Mouse (Mus musculus) T-helper 17 cell (primary cell): ENCODE results near the gene Kif6.

Experiments
- in situ Hi-C, 2 experiments: fragments of 300-600 bp; cut with MboI, MseI; formaldehyde crosslinking; loops; 1 replicate in 1 of 2; 2 replicates in 1 of 2; pipeline ENCODE4 v1.15.1; 2025; ENCODE audit warnings: high pct_unique_total_duplicates in 2 of 2

The Kif6 gene

DNA sequence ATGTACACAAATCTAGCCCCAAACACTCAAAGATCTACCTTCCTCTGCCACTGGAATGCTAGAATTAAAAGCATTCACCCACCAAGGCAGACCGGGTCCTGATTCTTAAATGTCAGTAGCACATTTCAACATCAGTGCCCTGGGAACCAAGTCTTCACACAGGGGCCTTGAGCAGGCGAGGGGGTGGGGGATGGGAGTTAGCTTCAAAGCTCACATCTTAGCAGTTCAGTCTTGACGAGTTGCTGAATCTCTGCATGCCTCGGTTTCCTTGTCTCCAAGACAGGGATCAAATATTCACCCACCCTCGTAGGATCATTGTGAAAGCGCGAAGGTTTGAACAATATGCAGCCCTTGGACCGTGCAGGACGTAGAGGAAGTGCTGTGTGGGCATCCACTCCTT lies 172.4 kb downstream of the Kif6 start:
- in situ Hi-C loops = no loop called here

DNA sequence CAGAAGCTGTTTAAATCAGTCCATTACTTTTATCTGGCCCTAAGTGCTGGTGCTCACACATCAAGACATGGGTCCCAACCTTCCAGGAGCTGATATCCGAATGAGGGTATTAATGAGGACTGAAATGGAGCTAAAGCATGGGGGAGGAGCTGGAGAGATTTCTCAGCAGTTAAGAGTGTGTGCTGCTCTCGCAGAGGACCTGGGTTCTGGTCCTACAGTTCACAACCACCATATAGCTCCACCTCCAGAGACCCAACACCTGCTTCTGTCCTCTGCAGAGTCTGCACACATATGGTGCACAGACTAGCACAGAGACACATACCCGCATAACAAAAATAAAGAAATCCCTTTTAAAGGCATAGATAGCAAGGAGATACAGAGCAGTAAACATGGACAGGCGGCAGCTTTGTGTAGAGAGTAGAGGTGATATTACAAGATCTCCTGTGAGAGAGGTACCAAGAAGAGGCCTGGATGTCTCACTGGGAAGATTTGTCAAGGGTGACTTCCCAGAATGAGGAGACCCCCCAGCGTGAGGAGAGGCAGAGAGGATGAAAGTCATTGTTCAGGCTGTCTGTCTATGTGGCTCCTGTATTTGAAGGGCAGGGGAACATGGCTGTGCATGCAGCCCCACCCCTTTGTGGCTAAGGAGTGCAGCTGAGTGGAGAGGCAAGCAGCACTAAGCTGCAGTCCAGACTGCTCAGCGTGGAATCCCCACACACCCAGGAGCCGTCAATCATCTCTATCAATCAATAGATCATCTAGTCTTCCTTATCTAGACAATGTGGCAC lies 173.4 kb downstream of the Kif6 start:
- in situ Hi-C loops = no loop called here

DNA sequence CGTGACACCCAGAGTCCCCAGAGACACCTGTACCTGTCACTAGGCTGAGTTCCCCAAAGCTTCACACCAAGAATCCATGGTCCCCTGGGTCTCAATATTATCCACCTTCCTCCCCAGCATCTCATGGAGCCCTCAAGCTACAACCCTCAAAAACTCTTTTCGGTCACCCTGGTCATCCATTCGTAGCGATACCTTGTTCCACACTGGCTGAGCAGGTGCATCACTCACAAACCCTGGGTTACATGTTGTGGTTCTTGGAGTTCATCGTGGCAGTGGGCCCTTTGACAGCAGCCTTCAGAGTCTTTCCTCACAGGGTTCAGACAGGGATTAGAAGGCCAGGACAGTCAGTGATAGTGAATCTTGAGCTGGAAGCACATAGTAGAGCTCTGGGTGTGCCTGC lies 176.6 kb downstream of the Kif6 start:
- in situ Hi-C loops = no loop called here

DNA sequence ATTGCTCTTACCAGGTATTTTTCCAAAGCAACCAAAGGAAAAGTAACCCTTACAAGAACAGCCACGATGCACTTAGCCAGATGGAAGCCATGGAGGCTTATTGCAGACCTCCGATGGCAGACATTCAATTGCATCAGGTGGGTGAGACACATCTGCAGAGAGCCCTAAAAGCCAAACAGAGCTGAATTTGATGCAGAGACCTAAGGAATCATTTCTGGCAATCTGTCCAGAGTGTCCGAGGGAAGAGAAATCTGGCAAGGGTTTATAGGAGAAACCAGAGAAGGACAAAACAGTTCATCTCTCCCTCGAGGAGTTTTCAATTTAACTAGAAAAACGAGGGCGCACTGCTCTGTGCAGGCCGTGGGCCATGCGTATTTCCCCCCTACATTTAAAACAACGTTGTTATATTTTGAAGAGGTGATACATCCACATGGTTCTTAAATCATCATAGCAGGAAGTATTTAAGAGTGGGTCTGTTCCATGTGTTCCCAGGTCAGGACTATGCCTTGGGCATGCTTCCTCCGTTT lies 177.3 kb downstream of the Kif6 start:
- in situ Hi-C loops = no loop called here

DNA sequence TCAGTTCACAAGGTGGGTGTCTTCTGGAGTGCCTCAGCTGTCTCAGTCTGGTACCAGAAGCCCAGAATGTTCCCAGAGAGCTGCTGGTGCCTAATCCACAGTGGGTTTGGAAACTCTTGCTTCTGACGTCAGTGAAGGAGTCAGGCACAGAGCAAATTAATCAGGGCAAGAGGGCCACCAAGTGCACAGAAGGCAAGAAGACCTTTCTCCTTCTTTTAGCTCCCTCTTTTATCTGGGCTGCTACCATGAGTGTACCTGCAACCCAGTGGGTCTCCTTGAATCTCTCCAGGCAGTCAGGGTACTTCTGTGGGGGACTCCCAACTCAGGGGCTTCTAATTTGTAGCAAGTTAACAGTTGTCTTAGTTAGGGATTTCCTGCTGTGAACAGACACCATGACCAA lies 178.0 kb downstream of the Kif6 start:
- in situ Hi-C loops = no loop called here

DNA sequence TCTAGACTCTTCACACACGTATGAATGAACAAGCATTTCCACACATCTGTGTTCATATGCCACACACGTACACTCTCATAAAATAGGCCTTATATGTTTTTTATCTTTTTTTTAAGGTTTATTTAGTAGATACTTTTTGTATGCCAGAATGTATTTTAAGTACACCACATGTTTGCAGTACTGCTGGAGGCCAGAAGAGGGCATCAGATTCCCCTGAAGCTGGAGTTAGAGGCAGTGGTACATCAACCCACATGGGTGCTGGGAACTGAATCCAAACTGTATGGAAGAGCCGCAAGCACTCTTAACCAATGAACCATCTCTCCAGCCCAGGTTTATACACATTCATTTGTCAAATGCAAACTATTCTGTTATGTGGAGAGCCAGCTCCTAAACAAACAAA lies 179.0 kb downstream of the Kif6 start:
- in situ Hi-C loops = no loop called here

DNA sequence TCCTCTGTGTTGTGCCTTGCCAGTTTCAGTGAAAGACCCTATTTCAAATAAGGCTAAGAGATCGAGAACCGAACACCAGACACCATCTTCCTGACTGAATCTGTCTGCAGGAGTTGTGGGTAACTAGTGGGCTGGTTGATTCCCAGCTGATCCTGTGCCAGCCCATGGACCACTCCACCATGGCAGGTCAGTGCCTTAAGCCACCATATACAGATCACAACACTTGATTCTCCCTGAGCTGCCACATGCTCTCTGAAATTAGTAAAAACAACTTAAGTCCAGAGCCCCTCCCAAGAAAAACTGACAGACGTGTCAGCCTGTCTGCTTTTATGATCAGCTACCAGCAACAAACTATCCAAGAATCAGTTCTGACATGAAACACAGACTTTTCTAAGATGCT lies 180.3 kb downstream of the Kif6 start:
- in situ Hi-C loops = no loop called here

DNA sequence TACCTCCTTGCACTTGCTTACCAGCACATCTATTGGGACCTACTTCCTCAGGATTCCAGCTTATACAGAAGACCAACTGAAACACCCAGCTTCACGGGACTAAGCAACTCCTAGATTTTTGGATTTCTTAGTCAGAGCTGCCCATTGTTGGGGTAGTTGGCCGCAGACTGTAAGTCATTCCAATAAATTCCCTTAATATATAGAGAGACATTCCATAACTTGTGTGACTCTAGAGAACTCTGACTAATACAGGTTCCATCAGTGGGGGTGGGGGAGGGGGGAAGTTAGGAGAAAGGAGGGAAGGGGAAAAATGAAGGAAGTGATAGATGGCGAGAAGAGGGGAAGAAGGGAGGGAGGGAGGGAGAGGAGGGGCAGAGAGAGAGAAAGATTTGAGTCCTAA lies 181.2 kb downstream of the Kif6 start:
- in situ Hi-C loops = no loop called here

DNA sequence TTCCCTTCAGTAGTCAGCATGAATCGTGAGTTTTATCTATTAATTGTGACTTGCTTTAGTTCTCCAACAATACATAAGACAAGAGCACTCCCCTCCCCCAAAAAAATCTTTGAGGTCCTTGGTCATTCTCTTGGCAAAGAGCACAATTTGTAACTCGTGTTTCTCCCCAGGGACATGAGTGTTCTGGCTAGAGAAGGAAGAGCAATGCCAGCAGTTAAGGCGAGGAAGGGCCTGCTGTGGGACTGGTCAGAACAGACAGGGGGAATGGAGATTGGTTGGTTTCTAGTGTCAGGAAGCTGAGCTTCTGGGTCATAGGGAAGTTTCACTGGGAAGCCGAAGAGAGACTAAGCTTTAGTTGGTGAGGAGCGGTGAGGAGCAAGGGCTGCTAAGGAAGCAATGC lies 184.2 kb downstream of the Kif6 start:
- in situ Hi-C loops = no loop called here

DNA sequence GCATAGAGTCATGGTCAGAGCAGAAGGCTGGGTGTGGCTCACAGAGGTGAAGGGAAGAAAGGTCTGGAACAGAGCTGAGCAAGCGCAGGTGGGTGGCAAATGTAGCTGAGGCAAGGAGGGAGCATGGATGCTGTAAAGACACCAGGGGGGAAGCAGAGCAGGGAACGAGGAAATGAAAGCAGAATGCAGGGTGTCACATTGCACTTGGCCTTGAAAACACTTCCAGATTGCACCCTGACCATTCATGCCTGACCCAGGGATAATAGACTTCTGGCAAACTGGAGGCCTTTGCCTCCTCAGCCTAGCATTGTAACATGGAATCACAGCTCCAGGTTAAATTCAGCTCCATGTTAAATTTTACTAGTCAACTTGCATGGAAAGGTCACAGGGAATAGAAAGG lies 185.2 kb downstream of the Kif6 start:
- in situ Hi-C loops = no loop called here

DNA sequence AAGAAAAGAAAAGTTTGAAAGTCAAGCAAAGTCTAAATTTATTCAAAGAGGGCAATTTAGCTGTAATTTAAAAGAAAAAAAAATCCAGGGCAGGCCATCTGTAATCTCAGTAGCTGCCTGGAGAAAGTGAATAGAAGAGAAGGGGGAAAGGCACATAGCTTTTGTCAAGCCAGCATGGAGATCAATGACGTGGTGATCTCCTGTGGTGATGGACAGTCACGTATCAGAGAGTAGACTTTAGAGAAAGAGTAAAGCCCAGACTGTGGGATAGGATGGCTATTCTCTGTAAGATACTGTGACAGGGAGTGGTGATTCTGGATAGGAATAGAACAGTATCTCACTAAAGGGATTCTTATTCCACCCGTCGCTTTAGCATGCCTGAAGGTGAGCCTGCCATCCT lies 192.5 kb downstream of the Kif6 start:
- in situ Hi-C loops = loop anchor here in 1 of 2 experiments (5.0 kb wide), 1 partner anchor 80 kb away; no protein-coding TSS in a partner anchor

DNA sequence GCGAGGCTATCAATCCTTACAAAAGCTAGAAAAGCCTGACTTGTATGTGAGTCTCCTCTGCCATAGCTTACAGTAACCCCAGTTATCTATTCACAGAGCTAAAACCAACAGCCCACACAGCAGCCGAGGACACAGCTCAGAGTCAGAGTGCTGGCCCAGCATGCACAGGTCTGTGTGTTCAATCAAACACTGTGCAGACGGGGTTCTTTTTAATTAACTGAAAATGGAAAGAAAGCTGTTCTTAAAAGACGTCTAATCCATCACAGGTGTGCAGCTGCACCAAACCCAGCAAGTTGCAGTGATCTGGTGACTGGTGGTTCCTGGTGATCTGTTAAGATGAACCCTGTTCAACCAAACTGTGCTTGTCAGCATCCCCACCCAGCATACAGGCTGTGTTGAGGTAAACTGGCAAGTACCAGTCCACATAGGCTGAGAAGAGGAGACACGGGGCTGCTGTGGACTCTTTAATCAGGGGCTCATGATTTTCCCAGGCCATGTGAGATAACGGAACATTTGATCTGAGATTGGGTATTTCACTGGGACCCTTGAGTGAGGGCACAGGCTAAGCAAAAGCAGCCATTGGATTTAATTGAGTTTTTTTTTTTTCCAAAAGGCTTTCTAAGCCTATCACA lies 193.9 kb downstream of the Kif6 start:
- in situ Hi-C loops = loop anchor here in 1 of 2 experiments (5.0 kb wide), 1 partner anchor 78 kb away; no protein-coding TSS in a partner anchor

DNA sequence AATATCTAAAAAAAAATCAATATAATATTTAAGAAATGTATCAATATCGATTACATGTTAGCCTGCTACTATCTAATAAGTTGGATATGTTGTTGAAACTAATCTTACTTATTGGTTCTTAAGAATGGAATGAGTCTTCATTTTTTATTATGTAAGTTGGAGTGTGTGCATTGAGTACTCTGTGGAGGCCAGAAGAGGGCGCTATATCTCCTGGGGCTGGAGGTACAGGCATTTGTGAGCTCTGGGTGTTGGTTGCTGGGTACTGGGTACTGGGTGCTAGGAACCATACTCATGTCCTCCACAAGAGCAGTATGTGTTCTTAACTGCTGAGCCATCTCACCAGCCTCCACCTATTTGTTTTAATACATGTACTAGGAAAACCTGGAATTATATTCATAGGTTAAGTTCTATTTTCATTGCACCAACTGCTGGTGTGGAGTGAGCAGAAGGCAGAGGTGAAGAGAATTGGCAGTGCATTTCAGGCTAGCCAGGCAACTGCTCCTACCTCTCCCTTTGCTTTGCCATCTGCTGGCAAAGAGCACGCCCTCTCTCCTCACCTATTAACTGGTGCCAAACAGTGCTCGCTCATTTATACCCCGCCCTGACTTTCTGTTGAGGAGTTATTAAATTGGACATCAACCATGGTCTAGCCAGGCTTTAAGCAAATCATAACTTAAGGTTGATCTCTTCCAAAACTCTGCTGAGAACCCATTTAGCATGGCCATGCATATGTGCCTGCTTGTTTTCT lies 199.1 kb downstream of the Kif6 start:
- in situ Hi-C loops = no loop called here

DNA sequence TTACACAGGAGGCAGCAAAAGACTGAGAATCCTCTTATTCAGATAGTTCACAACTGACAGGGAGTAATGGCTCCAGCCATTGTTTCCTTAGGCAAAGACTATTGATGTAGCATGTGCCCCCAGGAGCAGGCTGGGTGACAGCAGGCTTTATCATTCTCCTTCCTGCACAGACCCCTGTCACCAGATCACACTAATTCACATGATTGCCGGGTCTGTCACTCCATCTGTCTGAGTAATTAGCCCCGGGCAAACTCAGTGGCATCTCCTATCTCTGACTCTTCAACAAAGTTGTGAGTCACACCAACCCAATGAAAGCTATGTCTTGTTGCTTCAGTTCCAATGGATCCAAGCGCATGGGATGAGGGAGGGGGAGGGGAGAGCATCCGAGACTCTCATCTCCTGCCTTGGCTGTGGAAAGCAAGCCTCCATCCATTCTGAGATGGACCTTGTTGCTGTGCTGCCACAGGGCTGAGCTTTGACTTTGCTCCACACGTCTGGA lies 201.2 kb downstream of the Kif6 start:
- in situ Hi-C loops = no loop called here

DNA sequence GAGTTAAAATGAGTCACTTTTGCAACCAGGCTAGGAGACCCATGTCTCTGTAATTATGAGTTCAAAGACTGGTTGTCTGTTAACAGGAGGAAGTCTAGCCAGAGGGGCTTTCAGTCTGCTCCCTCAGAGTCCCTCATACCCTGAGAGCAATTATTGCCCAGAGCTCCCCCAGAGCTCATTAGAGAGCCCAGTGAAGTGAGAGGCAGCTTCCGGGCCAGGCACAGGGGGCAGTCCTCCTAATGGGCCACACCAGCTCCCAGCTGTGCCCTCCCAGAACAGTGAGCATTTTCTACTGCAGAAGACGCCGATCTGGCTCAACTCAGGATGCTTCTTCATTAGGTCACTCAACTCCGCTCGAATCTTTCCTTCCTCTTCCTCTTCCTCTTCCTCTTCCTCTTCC lies 201.8 kb downstream of the Kif6 start:
- in situ Hi-C loops = no loop called here

DNA sequence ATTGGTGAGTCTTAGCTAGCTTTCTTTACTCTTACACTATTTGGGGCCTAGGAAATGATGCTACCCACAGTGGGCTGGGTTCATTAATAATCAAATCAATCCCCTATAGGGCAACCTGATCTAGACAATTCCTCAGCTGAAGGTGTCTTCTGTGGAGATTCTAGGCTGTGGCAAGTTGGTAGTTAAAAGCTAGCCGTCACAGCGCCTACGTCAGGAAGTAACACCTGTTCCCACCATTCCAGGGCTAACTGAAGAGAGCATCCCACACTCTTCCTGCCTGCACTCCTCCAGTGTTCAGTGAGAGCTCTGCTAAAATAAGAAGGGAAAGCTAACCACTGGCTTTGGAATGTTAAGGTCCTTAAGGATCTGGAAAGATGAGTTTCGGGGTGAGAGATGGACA lies 205.3 kb downstream of the Kif6 start:
- in situ Hi-C loops = no loop called here

DNA sequence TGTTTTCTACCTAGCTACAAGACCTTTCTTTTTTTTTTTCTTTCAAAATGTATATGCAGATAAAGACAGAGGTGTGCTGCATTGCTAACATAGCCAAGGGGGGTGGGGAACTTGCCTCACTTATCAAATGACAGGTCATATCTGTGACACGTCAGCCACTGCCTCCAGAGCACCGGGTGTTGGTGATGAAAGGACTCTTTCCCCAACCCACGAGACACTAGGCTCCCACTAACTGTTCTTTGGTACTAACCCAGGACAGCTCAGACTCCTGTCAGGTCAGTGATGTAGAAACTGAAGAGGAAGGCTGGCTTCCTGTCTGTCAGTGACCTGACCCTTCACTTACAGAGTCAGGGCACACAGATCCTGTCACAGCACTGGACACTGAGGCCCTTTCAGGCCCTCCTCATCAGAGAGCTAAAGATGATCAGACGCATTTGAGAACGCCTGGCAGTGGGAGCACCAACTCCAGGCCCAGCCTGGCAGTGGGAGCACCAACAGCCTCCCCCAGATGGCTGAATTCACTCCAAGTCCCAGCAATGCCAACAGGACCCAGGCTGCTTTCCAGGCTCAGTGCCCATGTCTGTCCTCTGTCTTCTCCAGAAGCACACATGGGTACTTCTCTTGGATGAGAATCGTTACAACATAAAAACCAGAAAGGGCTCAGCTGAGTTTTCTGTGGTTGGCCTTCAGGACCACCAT lies 209.4 kb downstream of the Kif6 start:
- in situ Hi-C loops = no loop called here

DNA sequence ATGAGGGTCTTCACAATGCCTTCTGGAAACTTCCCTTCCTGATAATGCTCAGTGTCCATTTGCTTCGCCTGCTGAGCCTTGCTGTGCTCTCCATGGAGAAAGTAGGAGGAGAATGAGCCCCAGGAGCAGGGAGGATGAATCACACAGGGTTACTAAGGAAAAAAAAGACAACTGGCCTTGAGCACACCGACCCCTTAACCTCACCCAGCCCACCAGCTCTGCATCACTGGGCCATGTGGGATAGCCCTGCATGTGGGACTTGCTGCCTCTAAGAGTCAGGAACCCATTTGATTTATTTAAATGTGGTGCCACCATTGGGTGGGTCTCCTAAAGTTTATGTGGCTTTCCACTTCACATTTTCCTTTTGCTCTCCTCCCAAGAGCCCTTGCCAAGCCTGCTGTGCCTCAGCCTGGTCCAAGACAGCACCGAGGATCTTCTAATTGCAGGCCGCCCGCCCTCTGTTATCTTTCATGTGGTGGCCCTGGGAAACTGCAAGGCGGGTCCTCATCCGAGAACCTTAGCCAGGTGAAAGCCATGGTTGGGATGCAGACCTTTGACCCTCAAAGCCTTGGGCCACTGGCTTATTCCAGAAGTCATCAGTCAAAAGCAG lies 210.0 kb downstream of the Kif6 start:
- in situ Hi-C loops = no loop called here

DNA sequence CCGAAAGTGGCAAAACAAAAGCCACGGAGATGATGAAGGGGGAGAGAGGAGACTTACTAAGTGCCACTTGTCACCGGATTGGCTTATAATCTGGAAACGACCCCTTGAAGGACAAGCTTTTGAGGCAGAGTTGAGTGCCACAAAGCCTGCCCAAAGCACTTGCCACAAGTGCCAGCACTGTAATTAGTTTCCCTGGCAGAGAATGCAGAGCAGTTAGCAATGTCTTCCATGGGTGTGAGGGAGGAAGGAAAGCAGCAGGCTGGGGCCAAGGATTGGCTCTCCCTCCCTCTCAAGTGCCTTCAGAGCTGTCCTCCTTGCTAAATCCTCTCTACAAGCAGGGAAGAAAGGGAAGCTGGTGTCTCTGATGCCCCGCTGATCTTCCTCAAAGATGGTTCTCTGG lies 210.9 kb downstream of the Kif6 start:
- in situ Hi-C loops = no loop called here

DNA sequence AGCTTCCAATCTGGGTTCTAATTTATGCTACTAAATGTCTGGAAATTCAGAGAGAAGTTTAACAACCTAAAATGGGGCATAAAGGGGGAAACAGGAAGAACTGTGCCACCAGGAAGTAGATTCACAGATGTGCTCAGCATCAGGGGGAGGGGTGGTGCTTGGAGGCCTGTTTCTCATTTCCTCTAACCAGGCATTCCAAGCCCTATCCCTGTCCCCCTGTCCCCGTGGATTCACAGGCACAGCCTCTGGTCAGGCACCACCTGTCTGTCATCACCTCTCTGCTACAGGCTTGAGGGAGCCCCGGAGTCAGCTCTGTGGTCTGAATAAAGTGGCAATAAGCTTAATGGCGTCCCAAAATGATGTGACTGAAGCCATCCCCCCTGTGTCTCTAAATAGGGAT lies 216.8 kb downstream of the Kif6 start:
- in situ Hi-C loops = no loop called here

DNA sequence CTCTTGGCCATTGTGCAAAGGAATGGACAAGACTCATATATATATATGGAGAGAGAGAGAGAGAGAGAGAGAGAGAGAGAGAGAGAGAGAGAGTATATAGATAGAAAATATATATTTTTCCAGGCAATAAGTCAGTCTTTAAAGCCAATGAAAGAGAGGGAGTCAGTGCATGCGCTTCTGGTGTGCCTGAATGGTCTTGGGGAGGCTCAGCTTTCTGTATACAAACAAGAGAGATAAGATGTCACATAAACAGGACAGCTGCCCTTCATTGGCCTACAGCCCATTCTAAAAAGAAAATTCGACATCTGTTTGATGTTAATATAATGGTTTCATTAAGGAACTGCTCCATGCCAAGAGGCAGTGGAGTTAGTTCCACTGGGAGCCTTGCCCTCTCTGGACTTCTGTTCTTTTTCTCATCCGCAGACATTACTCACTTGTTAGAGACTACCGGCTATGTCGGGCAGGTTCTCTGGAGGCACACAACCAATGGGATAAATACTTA lies 219.2 kb downstream of the Kif6 start:
- in situ Hi-C loops = no loop called here
